Mouse (Mus musculus): ENCODE data around the gene Cnga4.

GRCm38 (mm10) chr7:105396126-105396525 lies 8.2 kb upstream of the Cnga4 start:
- TF ChIP-seq CTCF (IDR thresholded peaks at IDR 0.05; ENCODE audit: control insufficient read depth, insufficient read depth, insufficient replicate concordance, low read depth, low read length) (no peak), POLR2A (IDR thresholded peaks at IDR 0.05; ENCODE audit: control insufficient read depth, low read depth, low read length) (no peak)

All from testis, adult 2 months (tissue).